Mouse (Mus musculus): Measurements from ENCODE around the gene Nup85. TPM values are rescaled to one million over a fixed set of nuclear protein-coding genes. Genes with fewer than 3 reads are reported as not detected.

The Nup85 gene
- total and polyA plus RNA-seq, 3 experiments: 362 to 370 TPM; not detected in 1

DNA sequence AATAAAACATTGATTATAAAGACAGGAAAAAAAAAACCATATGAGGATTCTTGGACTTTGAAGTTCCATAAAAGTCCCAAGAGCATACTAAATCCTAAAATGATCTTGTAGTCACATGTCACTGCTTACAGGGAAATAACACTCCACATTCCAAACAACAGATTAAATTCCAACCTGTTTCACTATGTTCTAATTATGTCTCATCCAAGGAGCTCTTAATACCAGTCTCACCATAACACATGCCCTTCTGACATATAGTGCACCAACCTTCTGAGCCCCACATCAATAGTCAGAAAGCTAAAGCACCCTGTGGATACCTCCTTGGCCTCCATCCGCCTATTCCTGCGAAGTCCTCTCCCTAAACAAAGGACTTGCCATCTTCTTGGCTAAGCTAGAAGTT, 44.0 kb upstream of the Nup85 start:
- Histone ChIP-seq H3K27me3 (ENCODE audit: control insufficient read depth in 1 of 2, insufficient read depth in 2 of 2, low read length in 2 of 2) (no peaks in the 10 kb centered on the region), H3K4me1 (ENCODE audit: control insufficient read depth in 1 of 2, insufficient read depth in 2 of 2, low read length in 2 of 2) (peaks cover 0 to 1% of the 10 kb centered on the region in 2 experiments; a peak in 2 of 4 replicates), H3K36me3 (ENCODE audit: control insufficient read depth in 1 of 2, insufficient read depth in 2 of 2, low read length in 2 of 2) (peaks cover 2 to 14% of the 10 kb centered on the region in 2 experiments), H3K9ac (ENCODE audit: control insufficient read depth, low read depth, low read length, poor library complexity, severe bottlenecking) (no peak overlapping the region), H3K9me3 (replicated peaks; ENCODE audit: insufficient read depth, low read length) (no peaks in the 10 kb centered on the region), H3K4me3 (ENCODE audit: control insufficient read depth in 1 of 2, insufficient read depth in 1 of 2, low read depth in 2 of 2, low read length in 2 of 2) (no peak overlapping the region), H3K27ac (ENCODE audit: control insufficient read depth, low read depth, low read length) (no peak overlapping the region), H3K79me2 (ENCODE audit: control insufficient read depth, insufficient read depth, low read length, poor library complexity) (no peaks in the 10 kb centered on the region)
- TF ChIP-seq ZNF384 (IDR thresholded peaks at IDR 0.05; ENCODE audit: low read depth, low read length): no peak
- no peak for TF ChIP-seq UBTF (IDR thresholded peaks at IDR 0.05; ENCODE audit: borderline replicate concordance, insufficient read depth, low read depth, low read length)
- TF ChIP-seq TAL1 (IDR thresholded peaks at IDR 0.05; ENCODE audit: low read length): no peak
- TF ChIP-seq HCFC1 (IDR thresholded peaks at IDR 0.05; ENCODE audit: low read depth, low read length): no peak
- DNase-seq (ENCODE audit: low read depth, low spot score): no peak

DNA sequence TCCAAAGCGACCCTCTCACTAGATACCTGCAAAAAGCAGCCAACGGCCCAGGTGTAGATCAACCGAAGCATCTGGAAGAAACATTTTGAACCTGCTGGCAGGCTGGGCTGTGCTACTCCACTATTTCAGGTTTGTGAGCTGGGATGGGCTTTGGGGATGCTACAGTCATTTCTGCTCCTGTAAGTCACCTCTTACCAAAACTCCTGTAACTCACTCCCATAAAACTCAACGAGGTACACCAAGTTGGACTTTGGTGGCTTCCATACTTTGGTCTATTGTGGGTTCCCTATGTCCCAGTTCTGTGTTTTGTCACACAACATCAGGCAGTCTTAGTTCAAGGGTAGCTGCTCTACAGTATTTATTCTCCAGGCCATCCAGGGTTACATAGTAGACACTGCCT, 43.2 kb upstream of the Nup85 start:
- Histone ChIP-seq H3K27ac (ENCODE audit: control insufficient read depth, low read depth, low read length) (no peak overlapping the region), H3K9ac (ENCODE audit: control insufficient read depth, low read depth, low read length, poor library complexity, severe bottlenecking) (no peak overlapping the region), H3K79me2 (ENCODE audit: control insufficient read depth, insufficient read depth, low read length, poor library complexity) (no peaks in the 10 kb centered on the region; the same call in 1 of the 2 replicates), H3K36me3 (ENCODE audit: control insufficient read depth in 1 of 2, insufficient read depth in 2 of 2, low read length in 2 of 2) (peaks cover 7 to 20% of the 10 kb centered on the region in 2 experiments; a peak in 3 of 4 replicates), H3K4me1 (ENCODE audit: control insufficient read depth in 1 of 2, insufficient read depth in 2 of 2, low read length in 2 of 2) (0 out of 4 replicates have a peak, but pooled peaks cover 0 to 3% of the 10 kb centered on the region in 2 experiments), H3K4me3 (ENCODE audit: control insufficient read depth in 1 of 2, insufficient read depth in 1 of 2, low read depth in 2 of 2, low read length in 2 of 2) (no peak overlapping the region), H3K9me3 (replicated peaks; ENCODE audit: insufficient read depth, low read length) (no peaks in the 10 kb centered on the region), H3K27me3 (ENCODE audit: control insufficient read depth in 1 of 2, insufficient read depth in 2 of 2, low read length in 2 of 2) (no peaks in the 10 kb centered on the region)
- DNase-seq (ENCODE audit: low read depth, low spot score): no peak
- TF ChIP-seq NELFE (IDR thresholded peaks at IDR 0.05; ENCODE audit: low read depth, low read length) (no peak), ZKSCAN1 (IDR thresholded peaks at IDR 0.05; ENCODE audit: low read depth, low read length) (no peak), POLR2AphosphoS2 (IDR thresholded peaks at IDR 0.05; ENCODE audit: low read length) (0 out of 2 replicates have a peak, but pooled peaks have one; percentile 21)

- DNase-seq (ENCODE audit: low read depth, low spot score): no peak
- Histone ChIP-seq H3K36me3 (ENCODE audit: control insufficient read depth in 1 of 2, insufficient read depth in 2 of 2, low read length in 2 of 2) (peaks cover 11 to 29% of the 10 kb centered on the region in 2 experiments), H3K4me3 (ENCODE audit: control insufficient read depth in 1 of 2, insufficient read depth in 1 of 2, low read depth in 2 of 2, low read length in 2 of 2) (no peak overlapping the region), H3K27me3 (ENCODE audit: control insufficient read depth in 1 of 2, insufficient read depth in 2 of 2, low read length in 2 of 2) (no peaks in the 10 kb centered on the region), H3K9ac (ENCODE audit: control insufficient read depth, low read depth, low read length, poor library complexity, severe bottlenecking) (no peak overlapping the region), H3K9me3 (replicated peaks; ENCODE audit: insufficient read depth, low read length) (no peaks in the 10 kb centered on the region), H3K27ac (ENCODE audit: control insufficient read depth, low read depth, low read length) (no peak overlapping the region), H3K4me1 (ENCODE audit: control insufficient read depth in 1 of 2, insufficient read depth in 2 of 2, low read length in 2 of 2) (0 out of 4 replicates have a peak, but pooled peaks cover 0 to 3% of the 10 kb centered on the region in 2 experiments), H3K79me2 (ENCODE audit: control insufficient read depth, insufficient read depth, low read length, poor library complexity) (no peaks in the 10 kb centered on the region; the same call in none of the 2 replicates)
- TF ChIP-seq SMC3 (IDR thresholded peaks at IDR 0.05; ENCODE audit: low read depth, low read length) (no peak), TCF12 (IDR thresholded peaks at IDR 0.05; ENCODE audit: low read depth, low read length) (no peak), CTCF (IDR thresholded peaks at IDR 0.05 in 2 of 3, conservative IDR thresholded peaks at IDR 0.05 in 1 of 3; ENCODE audit: control insufficient read depth in 1 of 3, insufficient read depth in 1 of 3, low read depth in 2 of 3, low read length in 3 of 3, poor library complexity in 1 of 3, severe bottlenecking in 1 of 3) (no peak), BHLHE40 (IDR thresholded peaks at IDR 0.05; ENCODE audit: borderline replicate concordance, low read depth, low read length) (no peak), ZC3H11A (IDR thresholded peaks at IDR 0.05; ENCODE audit: low read depth, low read length) (no peak), RCOR1 (IDR thresholded peaks at IDR 0.05; ENCODE audit: low read depth, low read length) (no peak), ZMIZ1 (IDR thresholded peaks at IDR 0.05; ENCODE audit: low read depth, low read length) (peak; percentile 29), POLR2A (IDR thresholded peaks at IDR 0.05; ENCODE audit: control insufficient read depth in 1 of 2, insufficient read depth in 1 of 2, low read depth in 1 of 2, low read length in 2 of 2, poor library complexity in 1 of 2) (peak in 1 of 2 experiments; percentile 63; a peak in 3 of 4 replicates), KAT2A (conservative IDR thresholded peaks at IDR 0.05; ENCODE audit: low read depth, low read length) (no peak)
These were observed 42.0 kb upstream of the Nup85 start for GRCm38 (mm10) chr11:115522238-115522637.
